Mouse (Mus musculus) kidney, adult 2 months (tissue): ENCODE results near the gene Syce1.

Source experiments
- CTCF ChIP-seq: fragments of 200-500 bp; conservative IDR thresholded peaks from 2 replicates; pipeline ENCODE4 v1.5.1; 2011; ENCODE audit warnings: low read depth, mild to moderate bottlenecking, control low read depth, low read length, moderate library complexity, mixed read lengths; ENCODE audit not compliant: insufficient read depth, insufficient read length
- POLR2A ChIP-seq: fragments of 200-500 bp; IDR thresholded peaks from one replicate; pipeline ENCODE4 v1.6.1; 2011; ENCODE audit warnings: low read depth, low read length, control low read depth

GRCm38 (mm10) chr7:140748827-140749160 is 38.9 kb downstream of the Syce1 start:
- TF ChIP-seq CTCF (no peak), POLR2A (no peak)
